Mouse (Mus musculus) cortical plate, adult 2 months (tissue): Measurements from ENCODE around the gene Lpar3. TPM values are rescaled to one million over a fixed set of nuclear protein-coding genes. Genes with fewer than 3 reads are reported as not detected.

Experiments used
- H3K27ac ChIP-seq: fragments of 200-500 bp; 2 replicates; pipeline ENCODE4 v1.5.1; 2012; ENCODE audit warnings: low read length, control low read depth, inconsistent platforms; ENCODE audit not compliant: insufficient read depth
- H3K4me1 ChIP-seq: fragments of 200-500 bp; 2 replicates; pipeline ENCODE4 v1.6.1; 2011; ENCODE audit warnings: low read length; ENCODE audit not compliant: control insufficient read depth, insufficient read depth
- H3K4me3 ChIP-seq: fragments of 200-500 bp; 2 replicates; pipeline ENCODE4 v1.5.1; 2011; ENCODE audit warnings: mild to moderate bottlenecking, low read length, control low read depth; ENCODE audit not compliant: insufficient read depth
- CTCF ChIP-seq: fragments of 200-500 bp; IDR thresholded peaks from 2 replicates; pipeline ENCODE4 v1.5.1; 2011; ENCODE audit warnings: mild to moderate bottlenecking, control low read depth, low read length; ENCODE audit not compliant: insufficient read depth; ENCODE audit errors: extremely low read depth
- POLR2A ChIP-seq: fragments of 200-500 bp; IDR thresholded peaks from 2 replicates; pipeline ENCODE4 v1.6.1; 2011; ENCODE audit warnings: mild to moderate bottlenecking, low read length, control low read depth; ENCODE audit not compliant: insufficient read depth; ENCODE audit errors: extremely low read depth
- polyA plus RNA-seq: library from polyadenylated mRNA; depleted of rRNA; stranded (reverse); fragments of >200 nt; gene quantifications from 2 replicates; pipeline ENCODE4 v1.2.3, GENCODE M21; 2012; rRNA removed

The Lpar3 gene
- polyA plus RNA-seq, 1 experiment, result 0.31 TPM

DNA sequence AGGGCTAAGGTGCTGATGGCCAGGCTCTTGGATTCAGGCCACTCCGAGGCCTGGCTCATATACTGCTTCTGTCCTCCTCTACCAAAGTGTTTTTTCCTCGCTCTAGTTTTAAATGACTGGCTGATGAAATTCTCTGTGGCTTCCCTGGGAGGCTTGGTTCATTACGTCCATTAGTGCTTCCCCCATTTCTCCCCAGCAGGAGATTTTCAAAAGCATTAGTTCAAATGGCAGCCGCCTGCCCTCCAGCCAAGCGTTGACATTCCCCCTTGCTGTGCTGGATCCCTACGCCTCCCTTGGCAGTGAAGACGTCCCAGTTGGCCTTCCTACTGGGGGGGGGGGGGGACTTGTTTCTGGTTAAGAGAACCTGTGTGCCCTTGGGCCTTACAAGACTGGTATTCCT, 113.3 kb downstream of the Lpar3 start:
- Histone ChIP-seq H3K4me1 (no peaks in the 10 kb centered on the region), H3K4me3 (no peak overlapping the region), H3K27ac (no peak overlapping the region)
- no peak for TF ChIP-seq CTCF
- no peak for TF ChIP-seq POLR2A

Other genes starting within 250 kb of the Lpar3 start
- 1.9 and 2.0 TPM in 2 replicates for gene Syde2, start 233.1 kb upstream of the Lpar3 start, polyA plus RNA-seq
- 0.21 and 0.31 TPM in 2 replicates for gene Wdr63, start 112.8 kb upstream of the Lpar3 start, polyA plus RNA-seq
- not detected in 2 replicates for gene Mcoln3, start 103.5 kb upstream of the Lpar3 start, polyA plus RNA-seq
- 0.28 TPM in 1 of 2 replicates, not detected in the other for gene Mcoln2, start 71.1 kb upstream of the Lpar3 start, polyA plus RNA-seq
- gene Ssx2ip, start 183.7 kb downstream of the Lpar3 start, polyA plus RNA-seq, result 40.7 and 41.8 TPM in 2 replicates
- 4.4 and 4.5 TPM in 2 replicates for gene Ctbs, start 228.8 kb downstream of the Lpar3 start, polyA plus RNA-seq